Mouse (Mus musculus) megakaryocyte, embryonic 14.5 days (primary cell): Measurements from ENCODE around the gene Efcab5. TPM values are rescaled to one million over a fixed set of nuclear protein-coding genes. Genes with fewer than 3 reads are reported as not detected.

ENCODE experiments used
- H3K27me3 ChIP-seq: replicated peaks from 2 replicates; pipeline ENCODE3; 2012; ENCODE audit warnings: inconsistent platforms
- H3K36me3 ChIP-seq: replicated peaks from 2 replicates; pipeline ENCODE3; 2012; ENCODE audit warnings: low read length, inconsistent platforms, mixed read lengths
- H3K4me1 ChIP-seq: 2 replicates; pipeline ENCODE4 v1.6.1; 2012; ENCODE audit warnings: inconsistent platforms
- H3K4me3 ChIP-seq: replicated peaks from 2 replicates; pipeline ENCODE3; 2012; ENCODE audit warnings: moderate library complexity, mild to moderate bottlenecking, inconsistent platforms
- H3K9me3 ChIP-seq: 2 replicates; pipeline ENCODE4 v1.6.1; 2012; ENCODE audit warnings: inconsistent platforms
- FLI1 ChIP-seq: IDR thresholded peaks from 2 replicates; pipeline ENCODE4 v1.6.1; 2012; ENCODE audit warnings: low read length, inconsistent platforms, mixed read lengths
- GATA1 ChIP-seq: IDR thresholded peaks from 3 replicates; pipeline ENCODE4 v1.6.1; 2012; ENCODE audit warnings: mixed read lengths, low read length, inconsistent platforms, borderline replicate concordance
- polyA plus RNA-seq: library from polyadenylated mRNA; stranded (reverse); fragments of >175 nt; gene quantifications from 2 replicates; pipeline ENCODE4 v1.2.3, GENCODE M21; 2012; ENCODE audit warnings: low replicate concordance; ENCODE audit not compliant: insufficient read depth

Gene Efcab5
- polyA plus RNA-seq, 1 experiment = 0.08 TPM

DNA sequence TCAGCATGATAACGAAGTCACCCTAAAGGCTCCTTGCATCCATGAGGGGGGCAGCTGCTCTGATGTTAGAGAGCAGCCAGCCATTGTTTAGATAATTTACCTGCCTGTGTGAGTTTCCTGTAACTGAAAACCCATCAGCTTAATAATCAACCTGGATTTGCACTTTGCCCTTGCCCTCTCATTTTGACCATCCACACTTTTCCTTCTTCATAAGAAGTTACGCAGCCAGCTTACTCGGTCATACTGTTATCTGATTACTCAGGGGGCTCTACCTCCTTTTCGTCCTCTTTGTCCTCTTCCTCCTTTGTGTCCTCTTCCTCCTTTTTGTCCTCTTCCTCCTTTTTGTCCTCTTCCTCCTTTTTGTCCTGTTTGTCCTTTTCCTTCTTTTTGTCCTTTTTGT, 10.9 kb upstream of the Efcab5 start:
- no peaks in the 10 kb centered on the region for H3K27me3 ChIP-seq
- H3K4me3 ChIP-seq = no peak overlapping the region
- peaks cover 37% of the 10 kb centered on the region for H3K4me1 ChIP-seq
- TF ChIP-seq GATA1 (no peak), FLI1 (no peak)
- no peaks in the 10 kb centered on the region for H3K9me3 ChIP-seq
- no peaks in the 10 kb centered on the region for H3K36me3 ChIP-seq

DNA sequence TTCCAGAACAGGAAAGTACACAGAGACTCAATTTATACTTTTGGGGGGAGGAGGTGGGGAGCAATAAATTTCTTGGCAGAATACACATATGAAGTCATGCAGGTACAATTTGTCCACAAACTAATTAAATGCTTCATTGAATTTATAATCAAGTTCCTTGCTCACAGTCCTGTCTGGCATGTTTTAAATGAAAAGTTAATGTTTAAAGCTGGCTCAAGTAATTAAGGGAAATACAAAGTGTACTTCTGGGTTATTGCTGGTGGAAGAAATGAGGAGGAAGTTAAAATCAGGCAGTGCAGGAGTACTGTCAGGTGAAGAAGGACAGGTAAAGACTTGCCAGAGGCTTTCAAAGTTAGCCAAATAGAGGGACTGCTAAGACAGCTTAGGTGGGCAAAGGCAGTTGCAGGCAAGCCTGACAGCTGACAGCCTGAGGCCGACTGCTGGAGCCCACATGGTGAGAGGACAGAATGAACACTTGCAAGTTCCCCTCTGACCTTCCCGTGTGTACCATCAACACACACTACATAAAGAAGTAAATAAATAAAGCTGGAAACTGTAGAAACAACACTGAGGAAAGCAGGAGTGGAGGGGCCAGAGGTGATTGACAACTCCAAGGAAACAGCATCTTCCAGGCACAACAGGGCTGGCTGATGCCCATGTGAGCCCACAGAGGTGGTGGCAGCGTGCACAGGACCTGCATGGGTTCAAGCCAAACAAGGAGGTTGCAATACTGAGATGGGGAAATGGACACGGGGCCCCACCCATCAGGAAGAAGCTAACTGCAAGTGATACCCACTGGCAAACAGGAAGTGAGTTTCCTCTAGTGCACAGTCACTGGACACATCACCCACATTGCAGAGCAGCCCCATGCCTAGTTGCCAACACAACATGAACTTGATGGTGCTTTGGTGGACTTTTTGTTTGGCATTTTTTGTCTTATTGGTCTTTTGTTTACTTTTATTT, 7.7 kb upstream of the Efcab5 start:
- no peaks in the 10 kb centered on the region for H3K9me3 ChIP-seq
- H3K4me1 ChIP-seq = peaks cover 45% of the 10 kb centered on the region
- H3K36me3 ChIP-seq = no peaks in the 10 kb centered on the region
- H3K27me3 ChIP-seq = no peaks in the 10 kb centered on the region
- peak overlapping the region; percentile 66 for H3K4me3 ChIP-seq
- no peak for TF ChIP-seq GATA1
- TF ChIP-seq FLI1 = no peak

DNA sequence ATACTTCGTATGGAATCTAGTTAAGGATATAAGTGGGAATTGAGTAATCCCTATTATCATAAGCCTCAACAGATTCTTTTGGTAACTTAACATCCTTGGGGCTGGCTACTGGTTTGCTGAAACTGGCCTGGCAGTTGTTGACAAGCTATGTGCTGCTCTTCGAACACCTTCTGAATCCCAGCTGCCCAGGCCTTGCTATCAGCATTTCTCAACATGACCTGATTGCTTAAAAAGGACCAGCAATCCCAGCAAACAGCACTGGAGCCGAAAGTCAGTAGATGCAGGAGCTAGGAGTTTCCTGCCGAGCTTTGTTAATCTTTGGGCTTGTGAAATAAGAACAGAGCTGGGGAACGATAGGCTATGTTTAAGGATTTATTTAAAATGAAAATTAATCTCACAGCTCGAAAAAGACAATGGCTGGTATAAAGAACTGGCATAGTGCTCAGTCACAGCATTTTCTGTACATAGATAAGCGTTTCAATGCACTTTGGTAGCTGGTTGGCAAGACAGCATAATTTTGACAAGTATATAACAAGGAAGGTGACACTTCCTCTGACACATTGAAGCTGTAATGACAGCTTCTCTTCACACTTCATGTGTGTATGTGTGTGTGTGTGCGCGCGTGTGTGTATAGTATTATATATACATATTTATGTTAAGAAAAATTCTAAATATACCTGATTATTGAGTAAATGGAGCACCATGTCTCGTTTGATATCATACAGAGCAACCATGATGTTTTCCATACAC, 6.8 kb upstream of the Efcab5 start:
- Histone ChIP-seq H3K36me3 (no peaks in the 10 kb centered on the region), H3K27me3 (no peaks in the 10 kb centered on the region), H3K9me3 (no peaks in the 10 kb centered on the region), H3K4me1 (peaks cover 40% of the 10 kb centered on the region), H3K4me3 (no peak overlapping the region)
- no peak for TF ChIP-seq GATA1

- Histone ChIP-seq H3K4me3 (no peak overlapping the region), H3K36me3 (no peaks in the 10 kb centered on the region), H3K9me3 (no peaks in the 10 kb centered on the region), H3K27me3 (no peaks in the 10 kb centered on the region), H3K4me1 (peaks cover 38% of the 10 kb centered on the region)
- TF ChIP-seq GATA1 = no peak
- TF ChIP-seq FLI1 = no peak
These were observed 6.0 kb upstream of the Efcab5 start for GRCm38 (mm10) chr11:77194762-77195161.

DNA sequence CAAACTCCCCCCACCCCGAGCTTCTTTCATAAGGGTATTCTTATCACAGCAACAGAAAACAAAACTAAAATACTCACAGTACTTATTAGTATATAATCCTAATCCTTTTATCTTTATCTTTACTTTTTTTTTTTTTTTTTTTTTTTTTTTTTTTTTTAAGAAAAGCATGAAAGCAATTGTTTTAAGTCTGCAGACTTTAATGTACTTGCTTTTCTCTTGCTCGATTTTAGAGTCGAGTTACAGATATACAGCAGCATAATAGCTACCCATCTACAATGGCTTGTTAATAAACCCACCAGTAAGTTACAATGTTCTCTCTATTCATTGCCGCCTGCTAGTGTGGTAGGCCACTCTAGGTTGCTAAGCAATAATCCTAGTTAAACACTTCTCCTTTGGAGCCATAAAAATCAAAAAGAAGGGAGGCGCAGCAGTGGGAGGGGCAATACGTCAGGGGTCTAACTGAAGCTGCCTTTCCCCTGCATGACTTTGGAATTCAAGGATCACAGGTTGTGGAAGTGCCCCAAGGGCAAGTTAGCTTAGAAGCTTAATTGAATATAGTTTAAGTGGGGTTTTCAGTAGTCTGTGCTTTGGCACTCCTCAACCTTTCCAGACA, 5.3 kb upstream of the Efcab5 start:
- TF ChIP-seq GATA1 (no peak), FLI1 (no peak)
- Histone ChIP-seq H3K9me3 (no peaks in the 10 kb centered on the region), H3K4me3 (no peak overlapping the region), H3K36me3 (no peaks in the 10 kb centered on the region), H3K27me3 (no peaks in the 10 kb centered on the region), H3K4me1 (peaks cover 40% of the 10 kb centered on the region)

- no peak overlapping the region for H3K4me3 ChIP-seq
- H3K27me3 ChIP-seq = no peaks in the 10 kb centered on the region
- H3K9me3 ChIP-seq = no peaks in the 10 kb centered on the region
- no peak for TF ChIP-seq FLI1
- no peak for TF ChIP-seq GATA1
- no peaks in the 10 kb centered on the region for H3K36me3 ChIP-seq
- peaks cover 40% of the 10 kb centered on the region for H3K4me1 ChIP-seq
These were observed 4.6 kb upstream of the Efcab5 start for GRCm38 (mm10) chr11:77193410-77193809.

- no peak for TF ChIP-seq FLI1
- TF ChIP-seq GATA1 = no peak
- Histone ChIP-seq H3K27me3 (no peaks in the 10 kb centered on the region), H3K36me3 (no peaks in the 10 kb centered on the region), H3K4me1 (peaks cover 17% of the 10 kb centered on the region), H3K9me3 (no peaks in the 10 kb centered on the region), H3K4me3 (no peak overlapping the region)
These were observed 3.8 kb downstream of the Efcab5 start for GRCm38 (mm10) chr11:77184926-77185325.

DNA sequence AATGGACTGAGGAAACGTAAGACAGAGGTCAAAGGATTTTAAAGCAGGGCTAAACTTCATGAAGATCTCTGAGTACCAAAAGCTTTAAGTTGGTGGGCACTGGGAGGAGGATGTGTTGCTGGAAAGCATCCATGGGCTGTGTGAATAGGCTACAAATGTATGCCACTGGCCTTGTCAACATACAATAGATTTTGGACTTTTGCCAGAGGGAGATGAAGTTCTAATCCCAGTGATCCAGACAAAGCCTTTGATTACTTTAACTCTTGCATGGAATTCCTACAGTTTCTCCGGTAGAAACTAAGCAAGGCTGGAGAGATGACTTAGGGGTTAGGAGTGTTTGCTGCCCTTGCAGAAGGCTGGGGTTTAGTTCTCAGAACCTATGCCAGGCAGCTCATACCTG, 6.2 kb downstream of the Efcab5 start:
- Histone ChIP-seq H3K27me3 (no peaks in the 10 kb centered on the region), H3K4me1 (peaks cover 21% of the 10 kb centered on the region), H3K9me3 (no peaks in the 10 kb centered on the region), H3K36me3 (no peaks in the 10 kb centered on the region), H3K4me3 (no peak overlapping the region)
- TF ChIP-seq GATA1 (no peak), FLI1 (no peak)

DNA sequence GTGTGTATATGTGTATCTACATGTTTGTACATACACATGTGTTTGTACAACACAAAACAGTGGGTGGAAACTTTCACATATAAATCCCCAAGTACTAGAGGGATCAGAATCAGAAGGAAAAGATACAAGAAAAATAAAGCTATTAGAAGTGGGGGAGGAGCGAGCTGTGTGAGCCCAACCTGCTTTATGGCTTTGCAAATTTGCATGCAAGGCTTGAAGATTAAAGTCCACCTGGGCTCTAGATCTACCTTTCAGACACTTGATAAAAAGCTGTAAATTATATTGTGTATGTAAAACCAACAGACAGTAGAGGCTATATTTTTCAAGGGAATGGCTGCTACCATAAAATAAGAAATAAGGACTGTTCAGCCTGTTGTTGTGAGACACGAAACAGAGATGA, 6.7 kb downstream of the Efcab5 start:
- no peak for TF ChIP-seq GATA1
- no peak for TF ChIP-seq FLI1
- Histone ChIP-seq H3K4me1 (peaks cover 21% of the 10 kb centered on the region), H3K27me3 (no peaks in the 10 kb centered on the region), H3K36me3 (no peaks in the 10 kb centered on the region), H3K9me3 (no peaks in the 10 kb centered on the region), H3K4me3 (no peak overlapping the region)

DNA sequence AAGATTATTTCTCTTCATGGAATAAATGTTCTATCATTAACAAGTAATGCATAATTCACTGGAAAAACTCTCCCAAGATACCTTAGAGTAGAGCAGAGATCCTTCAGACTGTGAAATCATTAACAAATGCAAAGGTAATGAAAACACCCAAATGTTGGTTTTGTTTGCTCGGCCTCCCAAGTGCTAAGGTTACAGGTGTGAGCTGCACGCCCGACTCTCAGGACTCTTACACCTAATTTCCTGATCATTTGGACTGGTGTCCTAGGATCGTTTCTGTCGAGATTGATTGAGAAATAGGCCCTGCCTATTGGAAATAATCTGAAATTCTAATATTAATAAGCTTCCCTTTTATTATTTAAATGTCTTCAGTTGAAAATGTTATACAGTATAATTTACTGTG, 7.2 kb downstream of the Efcab5 start:
- no peaks in the 10 kb centered on the region for H3K36me3 ChIP-seq
- no peaks in the 10 kb centered on the region for H3K27me3 ChIP-seq
- peaks cover 21% of the 10 kb centered on the region for H3K4me1 ChIP-seq
- TF ChIP-seq GATA1 (no peak), FLI1 (no peak)
- no peaks in the 10 kb centered on the region for H3K9me3 ChIP-seq
- no peak overlapping the region for H3K4me3 ChIP-seq

- no peaks in the 10 kb centered on the region for H3K9me3 ChIP-seq
- H3K4me3 ChIP-seq = no peak overlapping the region
- H3K4me1 ChIP-seq = peaks cover 21% of the 10 kb centered on the region
- no peaks in the 10 kb centered on the region for H3K36me3 ChIP-seq
- TF ChIP-seq FLI1 = no peak
- no peak for TF ChIP-seq GATA1
- no peaks in the 10 kb centered on the region for H3K27me3 ChIP-seq
These were observed 7.9 kb downstream of the Efcab5 start for GRCm38 (mm10) chr11:77180886-77181285.
